Mouse (Mus musculus): Measurements from ENCODE around the gene Mdp1.

DNA sequence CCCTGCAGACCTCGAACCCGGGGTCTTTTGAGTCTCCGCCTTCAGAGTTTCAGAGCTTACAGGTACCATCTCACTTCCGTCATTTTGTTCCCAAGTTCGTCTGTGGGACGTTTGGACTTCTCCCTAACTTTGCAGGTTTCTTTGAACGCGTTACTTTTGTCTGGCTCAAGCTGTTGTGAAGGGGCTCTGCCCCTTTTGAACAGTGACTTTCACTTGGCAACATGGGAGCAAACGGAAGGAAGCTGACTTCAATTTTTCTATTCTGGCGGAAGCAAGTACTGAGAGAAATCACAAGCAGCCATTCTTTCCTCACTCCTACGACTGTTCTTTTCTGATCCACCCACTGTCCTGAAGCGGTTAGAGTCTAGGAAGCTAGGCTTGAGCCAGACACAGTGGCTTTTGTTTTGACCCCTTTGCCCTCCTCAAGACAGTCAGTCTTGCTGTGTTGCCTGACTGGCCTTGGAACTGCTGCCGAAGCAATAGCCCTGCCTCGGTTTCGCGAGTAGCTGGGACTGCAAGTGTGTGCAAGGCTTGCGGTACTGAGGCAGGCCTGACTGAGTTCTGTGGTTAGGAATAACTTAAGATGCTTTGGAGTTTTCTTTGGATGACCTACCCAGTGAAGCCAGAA is 15.9 kb downstream of the Mdp1 start:
- TF ChIP-seq GATA1 (IDR thresholded peaks at IDR 0.05; ENCODE audit: borderline replicate concordance, low read length): no peak
- no peak for TF ChIP-seq FLI1 (IDR thresholded peaks at IDR 0.05; ENCODE audit: low read length)
